Mouse (Mus musculus) lung, adult 2 months (tissue): Measurements from ENCODE around the gene Wasl.

ENCODE experiments used
- CTCF ChIP-seq: fragments of 200-500 bp; IDR thresholded peaks from 2 replicates; pipeline ENCODE4 v1.5.1; 2011; ENCODE audit warnings: mild to moderate bottlenecking, low read length, control low read depth; ENCODE audit not compliant: insufficient read depth
- POLR2A ChIP-seq: fragments of 200-500 bp; IDR thresholded peaks from 2 replicates; pipeline ENCODE4 v1.6.1; 2011; ENCODE audit warnings: low read depth, mild to moderate bottlenecking, control low read depth, low read length, borderline replicate concordance; ENCODE audit errors: extremely low read depth

GRCm38 (mm10) chr6:24657647-24658387, 7.0 kb downstream of the Wasl start:
- TF ChIP-seq CTCF (no peak), POLR2A (no peak)
